Mouse (Mus musculus): ENCODE measurements around the gene Nmt1.

The Nmt1 gene

GRCm38 (mm10) chr11:103069731-103070130 is 41.7 kb downstream of the Nmt1 start:
- Histone ChIP-seq H3K4me3 (replicated peaks; ENCODE audit: low read length) (no peak overlapping the region), H3K36me3 (ENCODE audit: insufficient read depth, low read length) (peaks cover 84% of the 10 kb centered on the region), H3K27me3 (ENCODE audit: insufficient read depth, low read length) (no peaks in the 10 kb centered on the region), H3K9me3 (ENCODE audit: low read length) (no peaks in the 10 kb centered on the region), H3K4me1 (replicated peaks; ENCODE audit: low read depth, low read length) (peaks cover 63% of the 10 kb centered on the region)
- TF ChIP-seq NANOG (IDR thresholded peaks at IDR 0.05; ENCODE audit: borderline replicate concordance, low read length): no peak
- no peak for TF ChIP-seq CTCF (conservative IDR thresholded peaks at IDR 0.05; ENCODE audit: low read length)
- TF ChIP-seq POU5F1 (IDR thresholded peaks at IDR 0.05; ENCODE audit: borderline replicate concordance, low read length): no peak

GRCm38 (mm10) chr11:103070322-103070880 is 42.4 kb downstream of the Nmt1 start:
- Histone ChIP-seq H3K4me1 (replicated peaks; ENCODE audit: low read depth, low read length) (peaks cover 65% of the 10 kb centered on the region), H3K36me3 (ENCODE audit: insufficient read depth, low read length) (peaks cover 79% of the 10 kb centered on the region), H3K4me3 (replicated peaks; ENCODE audit: low read length) (no peak overlapping the region), H3K9me3 (ENCODE audit: low read length) (no peaks in the 10 kb centered on the region), H3K27me3 (ENCODE audit: insufficient read depth, low read length) (no peaks in the 10 kb centered on the region)
- no peak for TF ChIP-seq NANOG (IDR thresholded peaks at IDR 0.05; ENCODE audit: borderline replicate concordance, low read length)
- no peak for TF ChIP-seq CTCF (conservative IDR thresholded peaks at IDR 0.05; ENCODE audit: low read length)
- TF ChIP-seq POU5F1 (IDR thresholded peaks at IDR 0.05; ENCODE audit: borderline replicate concordance, low read length): no peak

GRCm38 (mm10) chr11:103073671-103074070 is 45.7 kb downstream of the Nmt1 start:
- H3K27me3 ChIP-seq (ENCODE audit: insufficient read depth, low read length): peaks cover under 1% of the 10 kb centered on the region; the same call in 1 of the 2 replicates
- no peaks in the 10 kb centered on the region for H3K9me3 ChIP-seq (ENCODE audit: low read length)
- no peak for TF ChIP-seq NANOG (IDR thresholded peaks at IDR 0.05; ENCODE audit: borderline replicate concordance, low read length)
- TF ChIP-seq POU5F1 (IDR thresholded peaks at IDR 0.05; ENCODE audit: borderline replicate concordance, low read length): no peak
- TF ChIP-seq CTCF (conservative IDR thresholded peaks at IDR 0.05; ENCODE audit: low read length): no peak
- no peak overlapping the region for H3K4me3 ChIP-seq (replicated peaks; ENCODE audit: low read length)
- H3K4me1 ChIP-seq (replicated peaks; ENCODE audit: low read depth, low read length): peaks cover 52% of the 10 kb centered on the region
- peaks cover 78% of the 10 kb centered on the region for H3K36me3 ChIP-seq (ENCODE audit: insufficient read depth, low read length)

- peaks cover 48% of the 10 kb centered on the region for H3K4me1 ChIP-seq (replicated peaks; ENCODE audit: low read depth, low read length)
- peak overlapping the region; percentile 49; the same call in 1 of the 2 replicates for H3K4me3 ChIP-seq (replicated peaks; ENCODE audit: low read length)
- no peaks in the 10 kb centered on the region for H3K9me3 ChIP-seq (ENCODE audit: low read length)
- peaks cover 78% of the 10 kb centered on the region for H3K36me3 ChIP-seq (ENCODE audit: insufficient read depth, low read length)
- TF ChIP-seq POU5F1 (IDR thresholded peaks at IDR 0.05; ENCODE audit: borderline replicate concordance, low read length): no peak
- no peak for TF ChIP-seq NANOG (IDR thresholded peaks at IDR 0.05; ENCODE audit: borderline replicate concordance, low read length)
- TF ChIP-seq CTCF (conservative IDR thresholded peaks at IDR 0.05; ENCODE audit: low read length): no peak
- H3K27me3 ChIP-seq (ENCODE audit: insufficient read depth, low read length): peaks cover 6% of the 10 kb centered on the region
Observed at GRCm38 (mm10) chr11:103074121-103074650, 46.2 kb downstream of the Nmt1 start.

- H3K4me1 ChIP-seq (replicated peaks; ENCODE audit: low read depth, low read length): peaks cover 49% of the 10 kb centered on the region
- peak overlapping the region; percentile 49; the same call in 1 of the 2 replicates for H3K4me3 ChIP-seq (replicated peaks; ENCODE audit: low read length)
- peaks cover 73% of the 10 kb centered on the region for H3K36me3 ChIP-seq (ENCODE audit: insufficient read depth, low read length)
- no peaks in the 10 kb centered on the region for H3K9me3 ChIP-seq (ENCODE audit: low read length)
- TF ChIP-seq POU5F1 (IDR thresholded peaks at IDR 0.05; ENCODE audit: borderline replicate concordance, low read length): no peak
- TF ChIP-seq NANOG (IDR thresholded peaks at IDR 0.05; ENCODE audit: borderline replicate concordance, low read length): no peak
- TF ChIP-seq CTCF (conservative IDR thresholded peaks at IDR 0.05; ENCODE audit: low read length): no peak
- H3K27me3 ChIP-seq (ENCODE audit: insufficient read depth, low read length): peaks cover 11% of the 10 kb centered on the region
Observed at GRCm38 (mm10) chr11:103074796-103075323, 46.9 kb downstream of the Nmt1 start.

- Histone ChIP-seq H3K27me3 (ENCODE audit: insufficient read depth, low read length) (peaks cover 21% of the 10 kb centered on the region), H3K36me3 (ENCODE audit: insufficient read depth, low read length) (peaks cover 61% of the 10 kb centered on the region), H3K4me1 (replicated peaks; ENCODE audit: low read depth, low read length) (peaks cover 52% of the 10 kb centered on the region), H3K9me3 (ENCODE audit: low read length) (no peaks in the 10 kb centered on the region), H3K4me3 (replicated peaks; ENCODE audit: low read length) (no peak overlapping the region)
- TF ChIP-seq NANOG (IDR thresholded peaks at IDR 0.05; ENCODE audit: borderline replicate concordance, low read length) (no peak), CTCF (conservative IDR thresholded peaks at IDR 0.05; ENCODE audit: low read length) (no peak), POU5F1 (IDR thresholded peaks at IDR 0.05; ENCODE audit: borderline replicate concordance, low read length) (no peak)
Observed at GRCm38 (mm10) chr11:103076010-103076409, 48.0 kb downstream of the Nmt1 start.

- Histone ChIP-seq H3K4me1 (replicated peaks; ENCODE audit: low read depth, low read length) (peaks cover 53% of the 10 kb centered on the region), H3K27me3 (ENCODE audit: insufficient read depth, low read length) (peaks cover 22% of the 10 kb centered on the region), H3K9me3 (ENCODE audit: low read length) (no peaks in the 10 kb centered on the region), H3K4me3 (replicated peaks; ENCODE audit: low read length) (no peak overlapping the region), H3K36me3 (ENCODE audit: insufficient read depth, low read length) (peaks cover 56% of the 10 kb centered on the region)
- TF ChIP-seq NANOG (IDR thresholded peaks at IDR 0.05; ENCODE audit: borderline replicate concordance, low read length) (no peak), POU5F1 (IDR thresholded peaks at IDR 0.05; ENCODE audit: borderline replicate concordance, low read length) (no peak), CTCF (conservative IDR thresholded peaks at IDR 0.05; ENCODE audit: low read length) (no peak)
Observed at GRCm38 (mm10) chr11:103076581-103076980, 48.6 kb downstream of the Nmt1 start.

GRCm38 (mm10) chr11:103078131-103078530 is 50.1 kb downstream of the Nmt1 start:
- Histone ChIP-seq H3K4me1 (replicated peaks; ENCODE audit: low read depth, low read length) (peaks cover 68% of the 10 kb centered on the region), H3K9me3 (ENCODE audit: low read length) (no peaks in the 10 kb centered on the region), H3K27me3 (ENCODE audit: insufficient read depth, low read length) (peaks cover 24% of the 10 kb centered on the region), H3K36me3 (ENCODE audit: insufficient read depth, low read length) (peaks cover 43% of the 10 kb centered on the region), H3K4me3 (replicated peaks; ENCODE audit: low read length) (no peak overlapping the region)
- TF ChIP-seq CTCF (conservative IDR thresholded peaks at IDR 0.05; ENCODE audit: low read length) (no peak), POU5F1 (IDR thresholded peaks at IDR 0.05; ENCODE audit: borderline replicate concordance, low read length) (no peak), NANOG (IDR thresholded peaks at IDR 0.05; ENCODE audit: borderline replicate concordance, low read length) (no peak)

Measured in E14TG2a.4 (cell line).